Mouse (Mus musculus) fat pad, adult 2 months (tissue): Measurements from ENCODE around the gene Zfp575.

ENCODE experiments used
- DNase-seq: peaks from one replicate; pipeline ENCODE4 v3.0.0-alpha.2; 2011; ENCODE audit warnings: low read depth, low spot score; ENCODE audit errors: extremely low read depth

Gene Zfp575

GRCm38 (mm10) chr7:24605561-24605960, 18.1 kb upstream of the Zfp575 start:
- DNase-seq = no peak

- no peak for DNase-seq
Observed at GRCm38 (mm10) chr7:24600941-24601597, 13.6 kb upstream of the Zfp575 start.

- peak; percentile 93 for DNase-seq
Observed at GRCm38 (mm10) chr7:24599211-24600067, 12.0 kb upstream of the Zfp575 start.

- no peak for DNase-seq
Observed at GRCm38 (mm10) chr7:24598121-24598520, 10.7 kb upstream of the Zfp575 start.

- no peak for DNase-seq
Observed at GRCm38 (mm10) chr7:24595464-24595863, 8.0 kb upstream of the Zfp575 start.

GRCm38 (mm10) chr7:24594309-24594803, 6.9 kb upstream of the Zfp575 start:
- DNase-seq = no peak

GRCm38 (mm10) chr7:24593621-24594308, 6.3 kb upstream of the Zfp575 start:
- no peak for DNase-seq

- DNase-seq = no peak
Observed at GRCm38 (mm10) chr7:24592781-24593180, 5.3 kb upstream of the Zfp575 start.

- no peak for DNase-seq
Observed at GRCm38 (mm10) chr7:24592163-24592562, 4.7 kb upstream of the Zfp575 start.

- no peak for DNase-seq
Observed at GRCm38 (mm10) chr7:24591735-24592134, 4.3 kb upstream of the Zfp575 start.

GRCm38 (mm10) chr7:24588336-24588735, 895 bp upstream of the Zfp575 start:
- DNase-seq = no peak

- no peak for DNase-seq
Observed at GRCm38 (mm10) chr7:24586828-24587227, 613 bp downstream of the Zfp575 start.

- no peak for DNase-seq
Observed at GRCm38 (mm10) chr7:24585995-24586394, 1.4 kb downstream of the Zfp575 start.

- no peak for DNase-seq
Observed at GRCm38 (mm10) chr7:24584876-24585275, 2.6 kb downstream of the Zfp575 start.

GRCm38 (mm10) chr7:24577811-24578210, 9.6 kb downstream of the Zfp575 start:
- DNase-seq = no peak

- DNase-seq = no peak
Observed at GRCm38 (mm10) chr7:24574224-24574796, 13.1 kb downstream of the Zfp575 start.

- no peak for DNase-seq
Observed at GRCm38 (mm10) chr7:24572455-24572854, 15.0 kb downstream of the Zfp575 start.

- no peak for DNase-seq
Observed at GRCm38 (mm10) chr7:24571071-24571470, 16.4 kb downstream of the Zfp575 start.

- DNase-seq = no peak
Observed at GRCm38 (mm10) chr7:24568512-24568911, 18.9 kb downstream of the Zfp575 start.

GRCm38 (mm10) chr7:24566206-24566605, 21.2 kb downstream of the Zfp575 start:
- no peak for DNase-seq

- DNase-seq = no peak
Observed at GRCm38 (mm10) chr7:24565627-24566026, 21.8 kb downstream of the Zfp575 start.
